Mouse (Mus musculus) forebrain, embryonic 12.5 days (tissue): ENCODE results near the gene Stx6. TPM values are rescaled to one million over a fixed set of nuclear protein-coding genes. Genes with fewer than 3 reads are reported as not detected.
"Not testable (repeated sequence)": the region's sequence is repeated elsewhere in the genome, so short reads cannot be mapped to it uniquely, and the experiment has no call there.

ENCODE experiments used
- ATAC-seq: fragments of 200-750 bp; cut with Nextera tagmentation; 2 replicates; pipeline ENCODE4 v1.8.0; 2017; ENCODE audit warnings: moderate TSS enrichment; ENCODE audit not compliant: low FRiP score
- H3K27ac ChIP-seq: fragments of 300-500 bp; sonication (generic); 2 replicates; pipeline ENCODE4 v1.5.1; 2016; ENCODE audit warnings: mild to moderate bottlenecking
- H3K27me3 ChIP-seq: fragments of 300-500 bp; sonication (generic); 2 replicates; pipeline ENCODE4 v1.6.1; 2016; ENCODE audit warnings: mild to moderate bottlenecking
- H3K36me3 ChIP-seq: fragments of 300-500 bp; sonication (generic); replicated peaks from 2 replicates; pipeline ENCODE4 v1.6.1; 2016; ENCODE audit warnings: mild to moderate bottlenecking
- H3K4me1 ChIP-seq: fragments of 300-500 bp; sonication (generic); 2 replicates; pipeline ENCODE4 v1.6.1; 2016
- H3K4me2 ChIP-seq: fragments of 300-500 bp; sonication (generic); 2 replicates; pipeline ENCODE4 v1.6.1; 2016; ENCODE audit warnings: mild to moderate bottlenecking, moderate library complexity
- H3K4me3 ChIP-seq: fragments of 300-500 bp; sonication (generic); replicated peaks from 2 replicates; pipeline ENCODE4 v1.5.1; 2016; ENCODE audit warnings: mild to moderate bottlenecking
- H3K9ac ChIP-seq: fragments of 300-500 bp; sonication (generic); 2 replicates; pipeline ENCODE4 v1.6.1; 2016; ENCODE audit warnings: mild to moderate bottlenecking
- H3K9me3 ChIP-seq: fragments of 300-500 bp; sonication (generic); 2 replicates; pipeline ENCODE4 v1.6.1; 2016
- WGBS: fragments of 180-500 bp; shearing (Covaris S2); methylation state at CpG from one replicate; pipeline ENCODE4 v1.1.7; 2016; 5-methylcytosine and 5-hydroxymethylcytosine counted together
- polyA plus RNA-seq: library from polyadenylated mRNA; unstranded; fragments of >200 nt; fragmentation: Nextera tagmentation; extraction: Ambion mirVana; gene quantifications from 2 replicates; pipeline ENCODE4 v1.2.1, GENCODE M21; 2016

The Stx6 gene
- polyA plus RNA-seq, 1 experiment from 2014 or later, result 124 TPM

GRCm38 (mm10) chr1:155173644-155174016, 15.1 kb downstream of the Stx6 start:
- not testable (repeated sequence) for H3K9me3 ChIP-seq, ATAC-seq, H3K4me3 ChIP-seq, H3K4me1 ChIP-seq, H3K27me3 ChIP-seq, H3K4me2 ChIP-seq, H3K9ac ChIP-seq, H3K27ac ChIP-seq
- 100% methylated on average over 1 of the region's 1 CpGs for WGBS
- peaks cover 33% of the 10 kb centered on the region for H3K36me3 ChIP-seq

GRCm38 (mm10) chr1:155174424-155174823, 15.9 kb downstream of the Stx6 start:
- Histone ChIP-seq H3K36me3 (peaks cover 41% of the 10 kb centered on the region), H3K9me3 (no peaks in the 10 kb centered on the region), H3K4me3 (no peak overlapping the region), H3K27ac (no peak overlapping the region), H3K4me1 (no peaks in the 10 kb centered on the region), H3K9ac (no peak overlapping the region), H3K4me2 (no peak overlapping the region), H3K27me3 (no peaks in the 10 kb centered on the region)
- no peak for ATAC-seq
- WGBS, result 88% methylated on average over 1 of the region's 1 CpGs

- Histone ChIP-seq H3K9ac (no peak overlapping the region), H3K4me2 (no peak overlapping the region), H3K9me3 (no peaks in the 10 kb centered on the region), H3K4me3 (no peak overlapping the region), H3K36me3 (peaks cover 64% of the 10 kb centered on the region), H3K27me3 (no peaks in the 10 kb centered on the region), H3K4me1 (no peaks in the 10 kb centered on the region), H3K27ac (no peak overlapping the region)
- 87% methylated on average over 2 of the region's 2 CpGs for WGBS
- ATAC-seq, result no peak
Observed at GRCm38 (mm10) chr1:155178192-155178924, 19.8 kb downstream of the Stx6 start.

- no peaks in the 10 kb centered on the region for H3K4me1 ChIP-seq
- ATAC-seq, result no peak
- WGBS, result 91% methylated on average over 3 of the region's 3 CpGs
- no peak overlapping the region for H3K27ac ChIP-seq
- no peak overlapping the region for H3K4me3 ChIP-seq
- no peaks in the 10 kb centered on the region for H3K27me3 ChIP-seq
- H3K4me2 ChIP-seq, result no peak overlapping the region
- no peaks in the 10 kb centered on the region for H3K9me3 ChIP-seq
- H3K36me3 ChIP-seq, result peaks cover 54% of the 10 kb centered on the region
- H3K9ac ChIP-seq, result no peak overlapping the region
Observed at GRCm38 (mm10) chr1:155184191-155184590, 25.7 kb downstream of the Stx6 start.

GRCm38 (mm10) chr1:155188656-155189055, 30.1 kb downstream of the Stx6 start:
- Histone ChIP-seq H3K36me3 (peaks cover 69% of the 10 kb centered on the region), H3K27me3 (no peaks in the 10 kb centered on the region), H3K4me2 (no peak overlapping the region), H3K4me1 (peaks cover 8% of the 10 kb centered on the region; the same call in 1 of the 2 replicates), H3K27ac (no peak overlapping the region), H3K4me3 (no peak overlapping the region), H3K9ac (no peak overlapping the region), H3K9me3 (no peaks in the 10 kb centered on the region)
- no peak for ATAC-seq
- 93% methylated on average over 4 of the region's 4 CpGs for WGBS

- Histone ChIP-seq H3K9me3 (no peaks in the 10 kb centered on the region), H3K4me2 (no peak overlapping the region), H3K27ac (0 out of 2 replicates have a peak overlapping the region, but pooled peaks have one; percentile 19), H3K9ac (no peak overlapping the region), H3K4me3 (no peak overlapping the region), H3K4me1 (peaks cover 13% of the 10 kb centered on the region; the same call in 1 of the 2 replicates), H3K27me3 (no peaks in the 10 kb centered on the region), H3K36me3 (peaks cover 75% of the 10 kb centered on the region)
- WGBS, result 90% methylated on average over 8 of the region's 8 CpGs
- ATAC-seq, result 0 out of 2 replicates have a peak, but pooled peaks have one; percentile 14
Observed at GRCm38 (mm10) chr1:155191219-155191618, 32.7 kb downstream of the Stx6 start.

GRCm38 (mm10) chr1:155191671-155192070, 33.2 kb downstream of the Stx6 start:
- Histone ChIP-seq H3K27ac (no peak overlapping the region), H3K4me1 (peaks cover 13% of the 10 kb centered on the region; the same call in 1 of the 2 replicates), H3K4me2 (no peak overlapping the region), H3K4me3 (no peak overlapping the region), H3K9ac (no peak overlapping the region), H3K36me3 (peaks cover 73% of the 10 kb centered on the region), H3K9me3 (no peaks in the 10 kb centered on the region), H3K27me3 (no peaks in the 10 kb centered on the region)
- no peak for ATAC-seq
- WGBS, result 57% methylated on average over 2 of the region's 2 CpGs

GRCm38 (mm10) chr1:155192805-155193368, 34.4 kb downstream of the Stx6 start:
- Histone ChIP-seq H3K9ac (no peak overlapping the region), H3K27me3 (no peaks in the 10 kb centered on the region), H3K9me3 (no peaks in the 10 kb centered on the region), H3K4me3 (no peak overlapping the region), H3K27ac (peak overlapping the region; percentile 50), H3K4me2 (no peak overlapping the region), H3K4me1 (peaks cover 13% of the 10 kb centered on the region; the same call in 1 of the 2 replicates), H3K36me3 (peaks cover 77% of the 10 kb centered on the region)
- ATAC-seq, result no peak
- WGBS, result 86% methylated on average over 15 of the region's 15 CpGs

GRCm38 (mm10) chr1:155196691-155197090, 38.2 kb downstream of the Stx6 start:
- H3K9me3 ChIP-seq, result no peaks in the 10 kb centered on the region
- no peak overlapping the region for H3K4me3 ChIP-seq
- H3K4me2 ChIP-seq, result no peak overlapping the region
- peaks cover 24% of the 10 kb centered on the region for H3K4me1 ChIP-seq
- no peak for ATAC-seq
- 82% methylated on average over 4 of the region's 4 CpGs for WGBS
- H3K27me3 ChIP-seq, result no peaks in the 10 kb centered on the region
- peaks cover 70% of the 10 kb centered on the region for H3K36me3 ChIP-seq
- 0 out of 2 replicates have a peak overlapping the region, but pooled peaks have one; percentile 13 for H3K27ac ChIP-seq
- no peak overlapping the region for H3K9ac ChIP-seq

GRCm38 (mm10) chr1:155199522-155199921, 41.0 kb downstream of the Stx6 start:
- H3K4me3 ChIP-seq, result no peak overlapping the region
- H3K27ac ChIP-seq, result no peak overlapping the region
- H3K9ac ChIP-seq, result no peak overlapping the region
- peaks cover 45% of the 10 kb centered on the region for H3K4me1 ChIP-seq
- no peak overlapping the region for H3K4me2 ChIP-seq
- H3K36me3 ChIP-seq, result peaks cover 61% of the 10 kb centered on the region
- H3K27me3 ChIP-seq, result no peaks in the 10 kb centered on the region
- H3K9me3 ChIP-seq, result no peaks in the 10 kb centered on the region
- WGBS, result 68% methylated on average over 6 of the region's 6 CpGs
- ATAC-seq, result no peak

GRCm38 (mm10) chr1:155200967-155201366, 42.5 kb downstream of the Stx6 start:
- H3K9me3 ChIP-seq, result no peaks in the 10 kb centered on the region
- H3K27me3 ChIP-seq, result no peaks in the 10 kb centered on the region
- 51% methylated on average over 2 of the region's 2 CpGs for WGBS
- H3K4me3 ChIP-seq, result no peak overlapping the region
- no peak for ATAC-seq
- no peak overlapping the region for H3K27ac ChIP-seq
- peaks cover 54% of the 10 kb centered on the region for H3K36me3 ChIP-seq
- H3K9ac ChIP-seq, result no peak overlapping the region
- H3K4me1 ChIP-seq, result peaks cover 55% of the 10 kb centered on the region
- H3K4me2 ChIP-seq, result no peak overlapping the region

GRCm38 (mm10) chr1:155201373-155201879, 42.9 kb downstream of the Stx6 start:
- Histone ChIP-seq H3K36me3 (peaks cover 56% of the 10 kb centered on the region), H3K4me2 (no peak overlapping the region), H3K27ac (no peak overlapping the region), H3K4me3 (no peak overlapping the region), H3K9ac (no peak overlapping the region), H3K4me1 (peaks cover 60% of the 10 kb centered on the region), H3K27me3 (no peaks in the 10 kb centered on the region), H3K9me3 (no peaks in the 10 kb centered on the region)
- ATAC-seq, result no peak
- 75% methylated on average over 4 of the region's 4 CpGs for WGBS
